Mouse (Mus musculus) yolk sac, embryonic 10.5 days (tissue): Measurements from ENCODE around the gene Dnajc17.

ENCODE experiments used
- DNase-seq: peaks from one replicate; pipeline ENCODE4 v3.0.0-alpha.2; 2017; ENCODE audit warnings: low spot score

The Dnajc17 gene

DNA sequence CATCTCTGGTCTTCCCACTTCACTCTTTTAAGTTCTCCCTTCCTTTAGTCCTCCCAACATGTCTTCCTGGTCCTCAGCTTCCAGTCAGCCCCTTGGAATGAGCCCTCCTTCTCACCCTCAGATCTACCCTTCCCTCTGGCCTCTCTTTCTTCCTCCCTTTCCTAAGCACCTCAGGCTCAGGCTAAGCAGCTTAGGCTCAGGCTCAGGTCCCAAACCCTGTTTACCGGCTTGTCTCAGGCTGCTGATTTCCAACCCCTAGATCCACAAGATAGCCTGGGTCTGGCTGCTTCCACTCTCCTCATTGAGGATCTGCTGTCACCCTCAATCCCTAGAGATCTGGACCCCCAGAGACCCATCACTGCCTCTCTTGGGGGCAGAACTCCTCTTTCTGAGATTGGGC is 10.5 kb downstream of the Dnajc17 start:
- DNase-seq: no peak

DNA sequence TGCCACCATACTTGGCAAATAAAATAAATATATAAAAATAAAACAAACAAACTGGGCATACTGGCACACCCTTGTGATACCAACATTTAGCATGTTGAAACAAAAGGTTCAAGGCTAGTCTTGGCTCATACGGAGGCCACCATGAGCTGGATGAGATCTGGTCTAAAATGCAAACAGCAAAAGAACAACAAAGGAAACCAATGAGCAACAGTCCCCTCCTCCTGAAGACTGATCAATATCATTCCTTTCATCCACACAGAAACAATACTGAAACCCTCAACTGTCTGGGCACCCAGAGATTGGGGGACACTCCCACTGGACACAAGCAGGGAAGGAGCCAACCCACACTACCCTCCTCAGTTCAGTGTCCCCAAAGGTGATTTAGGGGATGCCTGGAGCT is 11.1 kb downstream of the Dnajc17 start:
- no peak for DNase-seq

DNA sequence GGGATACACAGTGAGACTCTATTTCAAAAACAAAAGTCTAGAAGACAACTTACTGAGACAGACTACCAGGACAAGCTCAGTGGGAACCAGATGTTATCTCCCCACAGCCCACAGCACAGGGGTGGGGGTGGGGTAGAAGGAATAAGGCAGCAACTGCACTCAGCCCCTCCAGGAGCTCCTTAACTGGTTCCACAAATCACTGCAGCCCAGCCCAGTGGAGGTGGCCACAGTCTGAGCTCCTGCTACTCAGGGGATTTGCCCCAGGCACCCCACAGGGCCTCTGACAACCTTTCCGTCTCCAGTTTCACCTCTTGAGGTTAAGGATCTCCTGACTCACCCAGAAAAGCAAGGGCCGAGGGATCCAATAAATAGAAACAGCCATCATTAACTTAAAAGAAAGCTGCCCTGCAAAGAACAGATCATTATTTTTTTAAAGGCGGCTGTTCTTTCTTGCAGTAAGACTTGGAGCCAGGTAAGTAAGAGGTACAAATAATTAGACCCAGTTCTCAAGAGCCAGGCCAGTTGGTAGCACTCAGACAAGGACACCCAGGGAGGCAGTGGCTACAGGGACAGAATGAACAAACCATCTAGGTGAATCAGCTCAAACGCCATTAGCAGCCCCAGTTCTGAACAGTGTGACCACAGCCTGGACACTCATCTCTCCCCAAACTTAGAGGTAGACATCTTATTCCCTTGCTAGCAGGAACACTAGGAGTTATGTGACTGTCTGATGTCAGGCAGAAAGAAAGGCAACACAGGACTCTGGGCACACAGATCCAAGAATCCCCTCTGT is 12.1 kb downstream of the Dnajc17 start:
- no peak for DNase-seq

DNA sequence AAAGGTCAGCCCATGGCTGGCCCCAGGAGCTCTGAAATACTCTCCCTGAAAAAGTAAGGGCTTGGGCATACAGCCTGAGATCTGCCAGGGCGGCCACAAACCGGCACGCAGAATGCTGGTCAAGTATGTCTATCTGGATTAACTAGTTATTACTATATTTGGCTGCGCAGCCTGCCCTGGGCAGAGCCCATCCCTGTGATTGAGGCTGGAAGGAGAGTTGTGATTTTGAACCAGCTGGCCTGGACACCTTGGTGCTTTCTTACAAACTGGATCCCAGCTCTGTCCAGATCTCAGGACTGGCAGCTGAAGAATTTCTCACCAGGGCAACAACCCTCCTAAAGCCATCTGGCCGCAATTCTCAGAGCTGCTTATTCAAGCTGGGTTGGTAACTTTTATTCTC is 14.5 kb downstream of the Dnajc17 start:
- DNase-seq: no peak

DNA sequence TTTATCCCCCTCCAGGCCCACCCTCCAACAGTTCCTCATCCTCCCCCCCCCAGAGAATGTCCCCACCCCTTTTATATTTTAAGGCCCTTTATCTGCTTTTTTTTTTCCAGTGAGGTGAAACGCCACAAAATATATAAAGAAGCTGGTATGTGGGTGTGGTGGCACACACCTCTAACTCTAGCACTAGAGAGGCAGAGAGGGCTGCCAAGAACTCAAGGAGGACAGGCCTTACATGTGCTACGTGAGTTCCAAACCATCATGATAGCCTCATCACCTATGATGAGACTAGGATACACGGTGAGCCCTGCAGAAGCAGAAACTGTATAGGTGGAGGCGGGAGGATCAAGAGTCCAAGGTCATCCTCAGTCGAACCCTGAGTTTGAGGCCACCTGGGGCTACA is 17.6 kb downstream of the Dnajc17 start:
- DNase-seq: no peak

DNA sequence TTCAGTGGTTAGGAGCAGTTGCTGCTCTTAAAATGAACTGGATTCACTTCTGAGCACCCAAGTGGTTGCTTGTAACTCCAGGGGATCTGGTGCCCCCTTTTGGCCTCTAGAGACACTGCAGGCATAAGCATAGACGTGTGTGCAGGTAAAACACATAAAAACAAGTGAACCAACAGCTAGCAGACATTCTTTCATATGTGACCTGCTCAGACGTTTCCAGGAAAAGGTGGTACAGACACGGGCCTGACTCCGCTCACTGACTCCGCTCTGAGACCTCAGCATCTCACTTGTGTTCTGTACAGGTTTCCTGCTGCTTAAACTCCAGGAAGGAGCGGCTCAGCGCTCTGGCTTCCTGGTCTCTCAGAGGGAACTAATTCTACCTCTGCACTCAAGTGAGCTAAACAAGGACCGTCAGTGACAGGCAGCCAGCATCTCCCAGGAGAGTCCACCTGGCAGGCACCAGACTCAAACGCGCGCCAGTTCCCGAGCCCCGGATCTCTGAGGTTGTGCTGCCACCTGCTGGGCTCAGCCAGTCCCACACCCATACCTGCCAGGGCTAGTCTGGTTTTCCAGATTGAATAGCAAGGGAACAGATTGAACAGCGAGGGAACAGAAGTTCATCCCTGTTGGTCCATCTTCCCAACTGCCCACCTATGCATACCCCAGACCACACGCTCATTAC is 19.4 kb downstream of the Dnajc17 start:
- DNase-seq: peak; percentile 73

DNA sequence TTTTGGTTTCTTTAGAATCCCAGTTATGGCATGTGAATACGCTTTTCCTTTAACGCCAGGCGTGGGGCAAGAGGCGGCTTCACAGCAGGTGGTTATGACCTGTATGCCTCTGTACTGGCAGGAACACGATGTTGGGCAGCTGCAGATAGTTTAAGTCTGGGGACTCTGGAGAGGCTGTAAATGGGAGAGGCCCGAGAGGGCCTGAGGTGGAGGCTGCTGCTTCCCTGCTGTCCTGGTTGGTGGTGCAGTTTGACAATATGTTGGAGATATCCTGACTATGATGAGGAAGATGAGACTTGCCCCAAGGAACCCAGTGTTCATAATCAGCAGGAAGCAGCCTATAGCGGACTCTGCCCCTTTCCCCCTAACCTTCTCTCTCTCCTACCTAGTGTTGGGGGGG is 25.7 kb downstream of the Dnajc17 start:
- DNase-seq: no peak

DNA sequence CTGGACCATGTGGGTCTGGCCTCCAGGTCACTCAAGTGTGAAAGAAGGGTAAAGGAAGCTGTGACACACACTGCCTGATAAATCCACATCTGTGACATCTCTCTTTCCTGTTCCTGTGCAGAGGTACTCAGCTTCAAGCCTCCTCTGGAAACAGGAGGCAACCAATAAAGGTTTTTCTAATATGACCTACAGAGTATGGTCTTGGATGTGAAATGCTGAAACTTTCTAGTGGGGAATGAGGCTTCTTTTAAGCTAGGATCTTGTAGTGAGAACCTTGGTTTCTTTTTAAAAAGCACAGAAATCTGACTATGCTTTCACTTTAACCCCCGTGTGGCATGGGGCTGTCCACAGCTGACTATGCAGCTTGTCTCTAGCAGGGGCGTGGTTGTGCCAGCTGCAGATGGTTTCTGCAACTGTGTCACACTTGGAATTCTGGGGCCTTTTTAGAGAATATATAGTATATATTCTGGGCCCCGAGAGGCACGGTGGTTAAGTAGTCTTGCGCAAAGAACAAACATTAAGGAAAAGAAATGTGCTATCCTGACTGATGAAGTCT is 31.1 kb downstream of the Dnajc17 start:
- DNase-seq: no peak

DNA sequence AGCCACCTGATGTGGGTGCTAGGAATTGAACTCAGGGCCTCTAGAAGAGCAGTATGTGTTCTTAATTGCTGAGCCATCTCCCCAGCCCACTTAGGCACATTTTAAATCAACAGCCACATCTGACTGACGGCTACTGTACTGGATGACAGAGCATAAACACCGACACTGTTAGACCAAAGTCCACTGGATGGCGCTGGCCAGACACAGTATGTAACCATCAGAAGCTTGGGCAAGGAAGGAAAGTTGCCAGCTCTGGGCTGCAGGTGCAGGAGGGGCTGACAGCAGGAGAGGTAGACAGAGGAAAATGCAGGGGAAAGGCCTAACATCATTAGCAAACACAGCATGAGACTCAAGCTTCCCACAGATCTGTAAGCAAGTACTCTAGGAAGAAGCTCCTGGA is 31.8 kb downstream of the Dnajc17 start:
- no peak for DNase-seq

DNA sequence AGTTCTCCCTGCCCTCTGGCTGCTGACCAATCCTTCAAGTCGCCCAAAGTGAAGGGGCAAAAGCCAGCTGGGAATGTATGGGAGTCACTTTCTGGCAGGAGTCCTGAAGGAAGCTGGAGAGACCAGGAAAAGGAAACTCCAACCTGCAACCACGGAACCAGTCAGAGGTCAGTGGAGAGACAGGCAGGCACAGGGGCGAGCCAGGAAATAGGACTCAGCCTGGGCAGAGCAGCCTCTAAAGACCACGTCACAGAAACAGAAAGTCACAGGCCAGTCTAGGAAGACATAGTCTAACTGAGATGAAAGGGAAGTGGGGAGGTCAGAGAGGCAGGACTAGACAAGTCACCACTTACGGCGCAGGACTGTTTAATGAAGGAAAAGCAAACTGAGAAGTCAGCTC is 33.0 kb downstream of the Dnajc17 start:
- DNase-seq: no peak

DNA sequence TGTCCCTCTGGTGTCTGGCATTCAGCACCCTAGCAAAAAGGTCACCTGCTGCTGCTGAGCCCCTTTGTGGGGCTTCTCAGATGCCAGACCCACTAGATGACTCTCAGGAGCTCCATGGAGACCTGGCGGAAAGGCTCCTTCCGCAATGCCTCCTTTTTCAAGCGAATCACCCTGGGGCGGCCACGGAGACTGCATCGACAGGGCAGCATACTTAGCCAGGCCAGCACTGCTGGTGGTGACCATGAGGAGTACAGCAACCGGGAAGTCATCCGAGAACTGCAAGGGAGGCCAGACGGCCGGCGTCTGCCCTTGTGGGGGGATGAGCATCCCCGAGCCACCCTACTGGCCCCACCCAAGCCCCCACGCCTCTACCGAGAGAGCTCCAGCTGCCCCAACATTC is 33.7 kb downstream of the Dnajc17 start:
- no peak for DNase-seq

DNA sequence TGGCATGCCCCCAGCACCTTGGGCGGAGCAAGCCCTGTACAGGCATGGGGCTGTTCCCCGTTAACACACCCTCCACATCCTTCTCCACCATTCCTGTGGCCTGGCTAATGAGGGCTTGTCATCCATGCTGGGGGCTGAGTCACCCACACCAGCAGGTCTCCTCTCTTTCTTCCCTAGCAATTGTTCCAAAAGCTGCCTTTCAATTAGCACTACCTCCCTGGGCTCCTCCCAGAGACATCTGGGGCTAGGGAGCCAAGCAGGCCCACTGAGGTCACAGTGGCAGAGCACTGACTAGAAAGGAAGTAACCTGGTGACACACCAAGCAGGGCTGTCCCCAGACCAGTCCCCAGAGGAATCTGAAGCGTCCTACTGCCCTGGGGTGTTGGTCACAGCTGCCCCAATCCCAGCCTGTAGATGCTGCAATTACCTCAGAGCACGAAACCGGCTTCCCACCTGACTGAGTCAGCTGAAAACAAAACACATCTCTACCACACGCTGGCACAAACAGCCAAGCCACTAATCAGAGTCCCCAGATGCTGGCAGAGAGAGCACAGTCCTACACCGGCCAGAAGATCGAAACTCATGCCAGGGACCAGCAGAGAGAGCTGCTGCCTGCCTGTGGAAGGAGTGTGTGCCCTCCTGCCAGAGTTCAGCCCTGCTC is 34.5 kb downstream of the Dnajc17 start, which contains the start of gene Gm14137:
Gene Gm14137 (plus strand): TSS at position 519 of the 661 bp plus-strand sequence.
- no peak for DNase-seq

DNA sequence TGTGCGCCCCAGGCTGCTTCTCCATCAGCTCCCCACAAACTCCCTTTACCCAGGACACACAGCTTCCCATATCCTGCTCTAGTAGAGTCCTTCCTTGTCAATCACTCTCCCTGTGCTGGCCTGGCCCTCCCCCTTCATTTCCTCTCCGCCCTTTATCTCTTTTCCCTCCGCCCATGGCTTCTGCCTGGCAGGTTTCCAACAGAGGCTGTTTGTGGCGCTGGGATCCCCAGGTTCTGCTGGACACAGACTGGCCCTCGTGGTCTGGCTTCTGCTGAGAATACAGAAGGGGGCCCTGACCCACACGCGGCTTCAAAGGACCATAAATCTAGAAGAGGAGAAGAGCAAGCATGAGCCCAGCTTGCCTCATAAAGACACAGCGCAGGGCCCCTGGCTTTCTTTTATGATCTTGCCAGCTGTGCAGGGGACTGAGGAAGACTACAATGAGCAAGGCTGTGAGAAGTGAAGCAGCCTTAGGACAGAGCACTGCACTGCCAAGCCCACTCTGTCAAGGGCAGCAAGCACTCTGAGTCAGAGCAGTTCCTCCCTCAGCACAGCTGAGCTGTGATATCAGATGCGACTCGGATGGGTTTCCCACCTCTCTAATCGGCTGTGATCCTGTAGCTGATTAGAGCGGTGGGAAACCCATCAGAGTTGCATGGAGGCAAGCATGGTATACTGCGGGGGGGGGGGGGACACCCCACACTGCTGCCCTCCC is 35.6 kb downstream of the Dnajc17 start:
- DNase-seq: peak; percentile 60

DNA sequence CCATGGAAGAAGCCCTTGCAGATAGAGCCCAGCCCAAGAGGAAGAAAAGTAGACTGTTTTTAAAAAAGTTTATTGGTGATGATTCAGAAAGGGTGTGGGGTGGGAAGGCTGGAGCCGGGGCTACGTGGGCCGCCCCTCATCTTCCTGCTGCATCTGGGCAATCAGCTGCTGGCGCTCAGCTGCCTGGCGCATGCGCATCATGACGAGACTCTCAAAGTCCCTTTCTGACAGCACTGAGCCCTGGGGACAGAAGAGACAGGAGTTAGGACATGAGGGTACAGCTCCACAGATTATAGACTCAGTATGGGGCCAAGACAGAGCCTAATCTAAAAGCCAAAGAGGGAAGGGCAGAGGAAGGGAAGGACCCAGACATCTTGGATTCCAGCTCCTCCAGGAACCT is 36.1 kb downstream of the Dnajc17 start:
- DNase-seq: no peak

DNA sequence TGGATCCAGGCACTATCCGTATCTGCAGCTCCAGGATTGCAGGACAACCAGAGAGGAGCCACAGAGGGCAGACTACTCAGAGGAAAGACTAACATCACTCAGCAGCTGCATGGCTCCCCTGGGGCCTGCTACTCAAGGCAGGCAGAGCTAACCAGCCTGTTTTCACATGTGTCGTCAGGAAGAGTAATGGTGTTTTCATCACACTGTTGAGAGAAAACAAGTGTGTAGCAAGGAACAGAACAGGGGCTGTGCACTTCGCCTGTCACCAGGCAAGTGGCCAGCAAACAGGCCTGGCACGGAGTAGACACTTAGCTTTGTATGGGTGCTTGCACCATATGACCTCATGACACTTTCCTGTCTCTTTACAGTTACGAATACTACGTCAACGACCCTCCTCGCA is 37.0 kb downstream of the Dnajc17 start:
- no peak for DNase-seq

DNA sequence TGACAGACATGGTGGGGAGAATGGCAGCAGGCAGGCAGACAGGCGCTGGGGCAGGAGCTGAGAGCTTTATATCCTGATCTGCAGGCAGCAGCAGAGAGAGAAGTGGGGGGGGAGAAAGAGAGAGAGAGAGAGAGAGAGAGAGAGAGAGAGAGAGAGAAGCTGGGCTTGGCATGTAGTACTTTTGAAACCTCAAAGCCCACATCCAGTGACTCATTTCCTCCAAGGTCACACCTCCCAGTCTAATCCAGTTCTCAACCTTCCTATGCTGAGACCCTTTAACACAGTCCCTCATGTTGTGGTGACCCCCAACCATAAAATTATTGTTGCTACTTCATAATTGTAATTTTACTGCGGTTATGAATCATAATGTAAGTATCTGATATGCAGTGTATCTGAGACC is 38.3 kb downstream of the Dnajc17 start:
- DNase-seq: no peak

DNA sequence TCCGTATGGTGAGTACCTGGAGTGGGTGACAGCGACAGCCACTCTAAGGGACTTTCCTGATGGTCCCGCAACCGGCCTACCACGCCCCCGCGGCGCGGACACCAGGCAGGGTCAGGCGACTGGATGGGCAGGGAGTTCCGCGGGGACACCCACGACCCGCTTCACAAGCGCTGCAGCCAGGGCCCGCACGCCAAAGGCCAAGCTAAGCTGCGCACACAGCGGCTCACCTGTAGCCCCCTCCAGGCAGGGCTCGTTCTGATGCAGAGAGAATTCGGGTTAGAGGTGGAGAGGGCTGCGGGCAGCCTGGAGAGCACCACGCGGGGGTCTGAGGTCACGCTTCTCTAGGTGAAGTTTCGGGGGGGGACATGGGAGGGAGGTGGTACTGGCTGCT is 40.7 kb downstream of the Dnajc17 start:
- DNase-seq: no peak

DNA sequence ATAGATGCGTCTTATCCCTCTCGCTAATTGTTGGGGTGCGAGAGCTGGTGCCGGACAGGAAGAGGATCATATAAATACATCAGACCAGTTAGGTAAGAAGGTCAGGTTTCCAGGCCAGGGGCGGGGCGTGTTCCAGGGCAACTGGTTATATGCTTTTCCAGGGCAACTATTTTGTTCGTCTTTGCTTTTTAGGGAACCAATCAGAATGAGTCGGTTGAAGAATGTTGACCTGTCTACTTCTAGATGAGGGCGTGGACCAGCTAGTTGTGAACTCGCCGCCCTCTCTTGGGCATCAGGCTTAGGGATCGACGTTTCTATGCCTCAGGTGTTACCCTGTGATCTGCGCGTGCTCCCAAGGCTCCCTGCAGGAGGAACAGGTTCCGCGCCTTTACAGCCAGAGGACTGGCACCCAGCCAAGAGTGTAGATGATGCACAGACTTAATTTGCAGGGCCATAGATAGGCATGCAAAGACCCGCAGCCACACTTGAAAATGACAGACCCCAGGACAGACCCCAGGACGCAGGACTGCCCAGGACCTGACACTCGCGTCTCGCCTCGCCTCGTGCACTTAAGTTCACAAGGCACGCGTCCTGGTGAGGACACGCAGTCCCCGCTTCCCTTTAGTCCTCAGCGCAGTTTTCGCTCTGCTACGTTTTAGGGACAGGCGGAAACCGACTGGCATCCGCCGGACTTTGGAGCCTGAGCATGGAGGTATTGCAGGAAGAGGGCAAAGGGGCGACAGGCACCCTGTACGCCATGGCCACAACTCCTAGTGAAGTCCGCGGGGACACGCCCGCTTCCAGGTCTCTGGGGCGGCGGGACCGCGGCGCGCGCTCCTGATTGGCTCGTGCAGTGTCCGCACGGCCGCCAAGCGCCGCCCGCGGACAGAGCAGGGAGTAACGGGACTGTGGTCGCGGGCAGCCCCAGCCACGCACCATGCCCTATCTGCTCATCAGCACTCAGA is 41.4 kb downstream of the Dnajc17 start, which contains the start of gene Gchfr:
Gene Gchfr (plus strand): TSS at position 873 of the 965 bp plus-strand sequence.
- peak; percentile 57 for DNase-seq

DNA sequence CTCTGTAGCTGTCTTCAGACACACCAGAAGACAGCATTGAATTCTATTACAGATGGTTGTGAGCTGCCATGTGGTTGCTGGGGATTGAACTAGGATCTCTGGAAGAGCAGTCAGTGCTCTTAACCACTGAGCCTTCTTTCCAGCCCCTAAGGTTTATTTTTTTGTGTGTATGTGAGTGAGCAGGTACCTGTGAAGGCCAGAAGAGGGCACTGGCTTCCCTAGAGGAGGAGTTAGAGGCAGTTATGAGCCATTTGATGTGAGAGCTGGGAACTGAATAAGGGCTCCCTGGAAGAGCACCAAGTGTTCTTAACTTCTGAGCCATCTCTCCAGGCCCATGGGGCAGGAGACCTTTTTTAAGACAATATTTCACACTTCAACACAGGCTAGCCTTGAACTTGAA is 43.2 kb downstream of the Dnajc17 start:
- DNase-seq: no peak

DNA sequence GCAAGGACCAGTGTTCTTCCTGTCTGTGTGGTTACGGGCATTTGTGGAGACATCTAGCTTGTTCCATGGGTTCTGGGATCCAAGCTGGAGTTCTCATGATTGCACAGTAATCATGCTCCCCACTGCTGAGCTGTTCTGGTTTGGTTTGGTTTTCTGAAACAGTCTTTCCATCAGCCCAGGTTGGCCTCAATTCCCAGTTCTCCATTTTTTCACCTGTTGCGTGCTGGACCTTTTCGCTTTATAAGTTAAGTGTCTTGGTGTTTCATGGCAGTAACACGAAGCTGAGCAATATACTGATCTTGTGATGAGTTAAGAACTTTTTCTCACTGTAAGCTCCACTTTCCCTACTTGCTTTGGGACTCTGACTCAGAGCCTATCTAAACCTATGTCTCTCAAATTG is 44.6 kb downstream of the Dnajc17 start:
- DNase-seq: no peak

DNA sequence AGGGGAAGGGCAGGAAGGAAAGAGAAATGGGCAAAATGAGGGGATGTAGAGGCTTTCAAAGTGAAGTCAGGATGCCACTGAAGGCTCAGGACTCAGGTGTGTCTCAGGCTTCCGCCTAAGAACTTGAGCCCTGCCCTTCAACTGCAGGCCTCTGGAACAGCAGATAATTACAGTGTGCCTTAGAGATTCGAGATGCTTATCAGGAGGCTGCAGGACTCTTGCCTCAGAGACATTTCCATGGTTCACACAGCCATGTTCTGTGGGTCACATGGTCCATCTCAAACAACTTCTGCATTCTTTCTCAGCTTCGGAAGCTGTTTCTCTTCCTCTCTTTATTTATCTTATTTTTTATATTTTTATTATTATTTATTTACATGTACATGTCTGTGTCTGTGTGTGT is 45.5 kb downstream of the Dnajc17 start:
- DNase-seq: no peak
